Mouse (Mus musculus) heart, embryonic 11.5 days (tissue): ENCODE measurements around the gene Fpr1. TPM values are rescaled to one million over a fixed set of nuclear protein-coding genes. Genes with fewer than 3 reads are reported as not detected.
A peak's percentile ranks its signal among the peaks of the same experiment; 100 is the strongest.

Experiments
- microRNA counts: library from miRNA; unstranded; fragments of <30 nt; microRNA quantifications from one replicate; lab custom pipeline; 2015
- microRNA-seq: library from miRNA; unstranded; fragments of <30 nt; microRNA quantifications from one replicate; pipeline ENCODE4, GENCODE M21; 2016; ENCODE audit warnings: borderline number of aligned reads
- polyA plus RNA-seq: library from polyadenylated mRNA; unstranded; fragments of >200 nt; fragmentation: Nextera tagmentation; extraction: Ambion mirVana; gene quantifications from 2 replicates; pipeline ENCODE4 v1.2.1, GENCODE M21; 2014

Gene Fpr1
- polyA plus RNA-seq, 1 experiment from 2014 or later: not detected

MicroRNA genes within 50 kb of the gene (microRNA counts, 519-probe panel; counts per million panel counts)
- microRNA mmu-let-7e (lab: Ali Mortazavi, UCI) (6,959 counts per million, percentile 90 among the panel's probes with 10 or more counts), microRNA mmu-miR-125a-3p (lab: Ali Mortazavi, UCI) (4,016 counts per million, percentile 28 among the panel's probes with 10 or more counts), microRNA mmu-miR-125a-5p (lab: Ali Mortazavi, UCI) (7,711 counts per million, percentile 96 among the panel's probes with 10 or more counts), microRNA mmu-miR-99b (lab: Ali Mortazavi, UCI) (6,691 counts per million, percentile 86 among the panel's probes with 10 or more counts)

Small RNA genes within 50 kb of the gene (microRNA-seq; reads per million reads assigned to microRNA genes)
- gene Gm25927 (not detected), gene Mir125a (4,661 reads per million, percentile 93 among the genes with 10 or more reads in this experiment), gene Mir99b (28,460 reads per million, percentile 99 among the genes with 10 or more reads in this experiment), gene Mirlet7e (not detected)

Other genes with a start within 250 kb of the Fpr1 start
- not detected in 2 replicates for gene Vmn2r90, start 180.2 kb downstream of the Fpr1 start, polyA plus RNA-seq
- gene Spaca6, start 56.8 kb downstream of the Fpr1 start, polyA plus RNA-seq: 15.5 and 25.1 TPM in 2 replicates
- 0.93 and 2.0 TPM in 2 replicates for gene Has1, start 28.7 kb downstream of the Fpr1 start, polyA plus RNA-seq
- not detected in 2 replicates for gene Fpr2, start 3.9 kb upstream of the Fpr1 start, polyA plus RNA-seq
- gene Fpr3, start 3.9 kb upstream of the Fpr1 start, polyA plus RNA-seq: not detected in 2 replicates
- not detected in 2 replicates for gene Fpr-rs4, start 137.8 kb upstream of the Fpr1 start, polyA plus RNA-seq
- gene Vmn2r124, start 165.5 kb upstream of the Fpr1 start, polyA plus RNA-seq: not detected in 2 replicates
- not detected in 2 replicates for gene Vmn2r91, start 201.1 kb upstream of the Fpr1 start, polyA plus RNA-seq